Mouse (Mus musculus) gastrocnemius, postnatal 10 days (tissue): ENCODE measurements at regions not wholly inside any gene's neighbourhood (a gene's known extent, or its start where the extent isn't known, plus 50 kb on each side); places are given as distances from the start of the nearest gene placed in this dataset.

Experiments
- DNase-seq: peaks from one replicate; pipeline ENCODE4 v3.0.0; 2021; ENCODE audit warnings: mixed read lengths

DNA sequence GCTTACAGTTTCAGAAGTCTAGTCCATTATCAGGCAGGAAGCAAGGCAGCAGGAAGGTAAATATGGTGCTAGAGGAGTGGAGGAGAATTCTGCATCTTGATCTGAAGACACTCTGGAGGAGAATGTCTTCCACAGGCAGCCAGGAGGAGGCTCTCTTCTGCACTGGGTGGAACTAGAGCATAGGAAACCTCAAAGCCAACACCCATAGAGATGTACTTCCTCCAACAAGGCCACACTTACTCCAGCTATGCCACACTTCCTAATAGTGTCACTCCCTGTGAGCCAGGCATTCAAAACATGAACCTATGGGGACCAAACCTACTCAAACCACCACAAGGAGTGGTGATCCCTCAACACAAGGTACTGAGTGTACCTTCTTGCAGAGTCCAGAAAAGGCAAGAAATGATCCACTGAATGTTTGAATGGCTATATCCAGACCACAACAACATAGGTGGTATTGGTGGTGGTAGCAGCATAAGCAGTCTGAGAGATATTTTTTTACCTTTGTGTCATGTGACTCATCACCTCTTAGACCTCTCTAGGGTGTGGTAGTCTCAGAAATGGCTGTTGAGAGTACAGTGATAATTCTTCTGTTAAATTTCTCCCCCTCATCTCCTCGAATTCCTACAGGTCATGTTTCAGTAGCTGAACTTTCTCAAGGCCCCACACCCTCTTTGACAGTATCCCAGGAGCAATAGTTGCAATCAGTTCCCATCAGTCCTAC lies 152.3 kb upstream of the Mbnl1 start:
- DNase-seq = no peak

DNA sequence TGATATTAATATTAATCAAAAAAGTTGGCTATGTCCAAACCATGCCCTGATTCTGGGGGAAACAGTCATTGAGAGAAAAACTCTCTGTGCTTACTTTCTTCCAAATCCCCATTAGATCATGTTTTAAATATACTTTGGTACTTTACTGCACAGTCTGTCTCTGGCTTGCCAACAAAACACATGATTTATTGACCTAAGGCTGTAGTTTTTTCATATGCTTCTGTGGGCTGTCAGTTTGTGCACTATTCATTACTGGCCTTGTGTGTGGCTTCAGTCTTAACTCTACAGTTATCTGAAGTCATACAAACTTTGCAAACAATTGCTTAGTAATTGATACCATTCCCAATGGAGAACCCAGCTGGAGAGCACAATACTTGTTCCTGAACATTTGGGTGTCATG lies 149.1 kb upstream of the Mbnl1 start:
- no peak for DNase-seq

DNA sequence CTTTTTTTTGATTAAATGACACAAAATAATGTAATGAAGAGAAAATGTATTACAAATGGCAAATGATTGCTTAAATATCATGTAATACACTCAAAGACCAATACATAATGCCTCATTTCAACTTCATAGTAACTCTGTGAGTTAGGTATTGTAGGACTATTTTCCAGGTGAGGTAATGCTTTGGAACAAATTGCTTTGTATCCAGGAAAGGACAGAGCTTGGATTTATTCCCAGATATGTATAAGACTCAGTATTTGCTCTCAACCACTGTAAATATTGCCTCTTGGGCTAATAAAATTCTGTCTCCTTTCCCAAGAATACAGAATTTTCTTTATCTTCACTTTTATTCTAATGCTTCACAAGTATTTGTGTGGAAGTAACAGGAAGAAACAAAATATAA lies 148.2 kb upstream of the Mbnl1 start:
- DNase-seq = no peak

DNA sequence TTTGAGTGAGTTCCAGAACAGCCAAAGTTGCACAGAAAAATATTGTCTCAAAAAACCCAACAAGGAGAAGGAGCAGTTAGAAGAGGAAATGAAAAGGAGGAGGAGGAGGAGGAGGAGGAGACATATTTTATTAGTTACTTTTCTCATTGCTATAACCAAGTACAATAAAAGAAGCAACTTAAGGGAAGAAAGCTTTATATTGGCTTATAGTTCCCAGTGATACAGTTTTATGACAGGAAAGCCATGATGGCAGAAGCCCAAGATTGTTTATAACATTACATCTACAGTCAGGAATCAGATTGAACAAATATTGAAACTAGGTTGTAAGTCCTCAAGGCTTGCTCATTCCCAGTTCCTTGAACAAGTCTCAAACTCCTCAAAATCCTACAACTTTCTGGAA lies 147.7 kb upstream of the Mbnl1 start:
- DNase-seq = no peak

DNA sequence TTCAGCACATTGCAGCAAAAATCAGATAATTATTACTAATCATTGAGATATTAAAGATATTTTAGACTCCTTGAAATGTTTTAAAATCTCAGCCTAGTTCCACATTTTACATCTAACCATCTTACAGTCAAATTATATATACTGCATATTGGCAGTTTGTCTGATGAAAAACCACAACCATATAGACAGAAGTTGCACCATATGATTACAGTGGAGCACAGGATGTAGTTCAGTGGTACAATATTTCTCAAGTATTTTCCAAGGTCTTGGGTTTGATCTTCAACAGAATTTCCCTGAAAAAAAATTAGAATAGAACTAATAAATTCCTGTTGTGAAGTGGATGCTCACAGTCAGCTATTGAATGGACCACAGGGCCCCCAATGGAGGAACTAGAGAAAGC lies 140.2 kb upstream of the Mbnl1 start:
- DNase-seq = no peak

DNA sequence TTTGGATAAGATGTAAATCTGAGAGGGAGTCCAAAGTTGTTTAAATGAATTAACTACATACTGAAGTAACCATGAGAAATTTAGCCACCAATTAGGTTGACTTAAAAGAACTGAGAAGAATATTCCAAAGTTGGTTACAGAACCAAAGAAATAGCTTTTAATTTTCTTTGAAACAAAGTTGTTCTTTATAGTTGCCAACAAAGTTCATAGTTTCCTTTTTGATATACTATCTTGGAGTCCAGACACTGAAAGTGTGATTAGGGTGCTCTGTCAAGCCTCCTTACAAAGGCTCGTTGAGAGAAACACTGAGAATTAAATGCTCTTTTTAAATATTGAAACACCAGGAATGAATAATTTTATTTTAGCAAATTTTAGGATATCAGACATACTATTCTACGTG lies 139.0 kb upstream of the Mbnl1 start:
- no peak for DNase-seq

DNA sequence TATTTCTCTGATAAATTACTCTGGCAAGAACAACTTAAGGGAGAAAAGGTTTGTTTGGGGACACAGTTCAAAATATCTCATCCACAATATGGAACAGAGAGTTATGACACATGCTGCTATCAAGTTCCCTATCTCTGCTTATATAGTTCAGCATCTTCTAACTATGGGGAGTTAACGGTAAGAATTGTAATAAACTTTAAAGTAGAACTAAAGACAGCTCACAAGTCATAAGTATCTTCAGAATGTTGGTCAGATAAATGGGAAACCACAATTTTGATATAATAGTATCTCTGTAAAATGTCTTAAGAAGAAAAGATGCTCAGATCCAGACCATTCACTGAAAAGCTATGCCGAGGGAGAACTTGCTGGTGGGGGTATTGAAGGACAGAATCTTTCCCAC lies 138.5 kb upstream of the Mbnl1 start:
- no peak for DNase-seq

DNA sequence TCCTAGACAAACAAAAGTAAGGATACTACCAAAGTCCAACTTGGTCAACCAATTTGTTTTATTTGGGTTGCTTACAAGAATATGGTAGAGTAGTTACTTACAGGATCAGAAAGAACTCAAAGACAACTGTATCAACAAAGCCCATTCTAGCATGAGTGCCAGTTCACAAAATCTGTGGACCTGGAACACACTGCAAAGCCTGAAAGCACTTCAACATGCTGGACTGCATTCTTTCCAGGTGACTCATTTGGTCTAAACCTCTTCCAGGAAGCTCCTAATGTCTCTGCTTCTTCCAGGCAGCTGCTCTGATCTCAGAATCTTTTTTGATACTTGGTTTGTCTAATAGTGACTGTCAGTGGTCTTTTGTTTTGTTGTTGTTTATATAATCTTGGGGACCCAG lies 126.2 kb upstream of the Mbnl1 start:
- DNase-seq = no peak

DNA sequence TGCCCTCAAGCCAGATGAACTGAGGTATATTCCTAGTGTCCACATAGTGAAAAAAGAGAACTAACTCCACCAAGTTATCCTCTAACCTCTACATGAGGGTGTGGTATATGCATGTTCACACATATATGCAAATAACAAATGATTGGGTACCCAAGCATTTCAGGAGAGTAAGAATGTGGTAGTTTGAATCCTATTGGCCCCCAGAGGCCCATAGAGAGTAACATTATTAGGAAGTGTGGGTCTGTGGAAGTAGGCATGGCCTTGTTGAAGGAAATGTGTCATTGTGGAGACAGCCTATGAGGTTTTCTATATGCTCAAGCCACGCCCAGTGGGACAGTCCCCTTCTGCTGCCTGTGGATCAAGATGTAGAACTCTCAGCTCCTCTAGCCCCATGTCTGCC lies 125.6 kb upstream of the Mbnl1 start:
- no peak for DNase-seq

DNA sequence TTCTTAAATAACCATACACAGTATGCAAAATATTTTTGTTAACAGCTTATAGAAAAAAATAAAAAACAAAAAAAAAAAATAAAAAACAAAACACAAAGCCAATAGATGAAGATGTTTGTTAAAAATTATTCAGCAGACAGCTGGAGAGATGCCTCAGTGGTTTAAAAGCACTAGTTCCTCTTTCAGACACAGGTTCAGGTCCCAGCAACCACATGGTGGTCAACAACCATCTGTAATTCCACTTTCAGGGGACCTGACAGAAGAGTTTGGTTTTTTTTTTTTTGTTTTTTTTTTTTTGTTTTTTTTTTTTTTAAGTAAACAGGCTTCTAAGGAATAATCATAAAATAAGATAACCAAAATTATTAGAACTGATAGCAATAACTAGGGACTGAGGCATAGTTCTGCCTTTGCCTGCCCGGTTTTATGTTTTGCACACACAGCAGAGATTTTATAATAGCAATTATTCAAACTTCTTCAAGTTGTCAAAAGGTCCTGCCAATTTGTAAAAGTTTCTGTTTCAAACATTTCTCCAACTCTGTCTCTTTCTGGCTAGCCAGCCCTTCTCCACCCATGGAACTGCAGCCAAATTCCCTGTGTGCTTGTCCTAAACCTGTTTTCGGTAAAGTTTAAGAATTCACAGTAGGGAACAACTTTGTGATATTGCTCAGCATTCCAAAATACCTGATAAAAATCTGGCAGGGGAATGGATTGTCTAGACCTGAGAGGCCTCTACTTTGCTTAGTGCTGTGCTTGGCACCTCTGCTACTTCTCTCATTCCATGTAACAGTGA lies 101.3 kb upstream of the Mbnl1 start:
- peak; percentile 11 for DNase-seq

DNA sequence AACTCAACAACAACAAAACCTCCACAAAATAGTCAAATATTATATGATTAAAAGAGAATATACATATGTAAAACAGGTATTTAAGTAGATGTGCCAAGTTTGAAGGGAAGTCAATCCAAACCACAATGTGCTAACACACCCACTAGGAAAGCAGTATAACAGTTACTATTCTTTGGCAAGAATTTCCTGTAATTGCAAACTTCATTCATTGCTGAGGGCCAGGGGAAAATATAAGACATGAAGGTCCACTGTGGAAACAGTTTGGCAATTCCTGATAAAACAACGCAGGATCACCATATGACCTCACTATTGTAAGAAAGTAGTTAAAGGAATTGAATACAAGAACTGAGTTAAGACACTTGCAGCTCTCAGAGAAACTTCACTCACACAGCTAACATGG lies 99.0 kb upstream of the Mbnl1 start:
- no peak for DNase-seq

DNA sequence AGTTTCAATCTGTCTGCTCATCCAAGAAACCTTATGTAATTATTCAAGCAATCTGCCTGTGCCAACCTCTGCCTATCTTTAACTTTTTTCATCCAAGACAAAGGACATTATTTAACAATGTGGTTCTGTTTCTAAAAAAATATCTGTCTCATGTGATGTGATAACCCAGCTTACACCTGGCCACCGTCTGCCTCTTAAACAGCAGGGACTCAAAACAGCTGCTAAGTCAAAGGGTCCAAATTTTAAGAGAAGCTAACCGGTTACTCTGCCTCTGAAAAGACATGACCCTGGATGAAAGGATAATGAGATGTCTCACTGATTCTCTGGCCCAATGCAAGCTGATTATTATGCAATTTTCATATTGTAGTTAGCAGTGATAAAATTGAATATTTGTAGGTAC lies 84.0 kb upstream of the Mbnl1 start:
- DNase-seq = no peak

DNA sequence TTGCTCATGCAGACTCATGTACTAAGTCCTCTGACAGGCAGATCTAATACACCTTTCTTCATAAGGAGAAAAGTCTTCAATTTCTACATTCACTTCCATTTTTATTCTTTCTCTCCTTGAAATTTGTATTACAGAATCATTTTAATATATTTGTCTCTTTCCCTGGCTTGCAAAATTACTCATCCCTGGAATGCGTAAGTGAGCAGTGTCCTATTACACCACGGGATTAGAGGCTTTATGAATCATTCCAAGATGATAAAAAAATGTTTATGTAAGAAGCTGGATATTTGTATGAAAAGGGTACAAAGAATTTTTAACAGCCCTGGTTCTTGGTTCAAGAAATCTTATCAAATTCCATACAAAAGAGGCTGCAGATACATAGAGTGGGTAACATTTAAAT lies 83.6 kb upstream of the Mbnl1 start:
- DNase-seq = no peak

DNA sequence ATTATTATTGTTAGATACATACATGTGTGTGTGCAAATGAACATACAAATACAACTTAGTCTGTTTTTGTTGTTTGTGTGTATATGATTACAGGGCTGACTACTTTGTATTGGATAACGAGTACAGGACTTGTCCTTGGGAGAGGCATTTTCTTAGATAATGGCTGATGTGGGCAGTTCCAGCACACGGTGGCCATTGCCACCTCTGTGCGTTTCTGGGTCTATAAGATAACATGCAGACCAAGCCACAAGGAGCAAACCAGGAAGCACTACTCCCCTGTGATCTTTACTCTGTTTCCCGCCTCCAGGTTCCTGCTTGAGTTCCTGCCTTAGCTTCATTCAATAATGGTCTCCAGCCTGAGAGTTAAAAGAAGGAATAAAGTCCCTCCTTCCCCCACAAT lies 77.3 kb upstream of the Mbnl1 start:
- DNase-seq = no peak

DNA sequence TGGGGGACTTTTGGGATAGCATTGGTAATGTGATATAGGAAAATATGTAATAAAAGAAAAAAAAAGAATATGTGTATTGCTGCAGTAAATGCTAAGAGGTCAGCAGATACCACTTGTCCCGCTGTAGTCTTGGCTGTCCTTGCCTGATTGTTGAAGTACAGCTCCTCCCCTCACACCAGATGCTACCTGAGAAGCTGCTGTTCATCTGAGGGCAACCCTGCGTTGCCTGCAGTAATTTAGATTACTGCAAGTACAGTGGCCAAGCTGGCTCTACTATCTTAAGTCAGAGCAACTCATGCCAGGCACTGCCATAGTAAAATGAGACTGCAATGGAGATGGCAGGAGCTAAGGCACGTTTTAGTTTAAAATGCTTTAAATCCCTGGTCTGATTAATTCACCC lies 75.7 kb upstream of the Mbnl1 start:
- no peak for DNase-seq

DNA sequence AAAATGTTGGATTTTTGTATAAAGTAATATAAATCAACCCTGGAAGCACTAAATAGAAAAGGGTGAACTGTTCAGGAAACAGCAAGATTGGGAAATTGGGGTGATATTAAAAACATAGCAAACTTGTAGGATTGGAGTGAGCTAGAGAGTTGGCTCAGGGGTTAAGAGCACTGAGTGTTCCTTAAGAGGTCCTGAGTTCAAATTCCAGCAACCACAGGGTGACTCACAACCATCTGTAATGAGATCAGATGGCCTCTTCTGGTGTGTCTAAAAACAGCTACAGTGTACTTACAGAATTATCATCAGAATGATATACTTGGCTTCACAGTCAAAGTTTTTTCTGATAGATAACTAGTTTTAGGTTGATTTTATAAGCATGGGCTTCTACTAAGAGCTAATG lies 73.8 kb upstream of the Mbnl1 start:
- DNase-seq = no peak

DNA sequence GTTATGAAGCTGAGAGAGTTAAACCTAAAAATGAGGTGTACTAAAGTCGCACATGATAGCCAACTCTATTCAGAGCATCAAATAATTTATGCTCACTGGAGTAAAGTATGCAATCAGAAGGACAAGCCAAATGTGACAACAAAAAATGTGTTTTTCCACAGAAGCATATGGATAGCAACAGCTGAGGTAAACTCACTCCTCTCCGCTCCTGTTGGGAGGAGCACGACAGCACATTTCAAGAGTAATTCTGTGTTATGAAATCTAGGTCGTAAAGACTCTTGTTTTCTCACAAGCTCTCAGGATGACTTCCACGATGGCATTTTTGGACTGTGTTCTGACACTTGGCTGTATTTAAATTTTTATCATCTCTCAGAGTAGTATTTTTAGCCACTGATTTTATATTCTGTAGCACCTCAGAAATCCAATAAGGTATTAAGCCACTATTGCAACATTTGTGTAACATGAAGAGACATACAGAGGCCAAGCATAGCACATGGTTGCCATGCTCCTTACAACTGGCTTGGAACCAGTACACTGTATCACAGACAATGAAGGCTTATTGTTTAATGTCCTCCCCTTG lies 70.3 kb upstream of the Mbnl1 start:
- DNase-seq = no peak

DNA sequence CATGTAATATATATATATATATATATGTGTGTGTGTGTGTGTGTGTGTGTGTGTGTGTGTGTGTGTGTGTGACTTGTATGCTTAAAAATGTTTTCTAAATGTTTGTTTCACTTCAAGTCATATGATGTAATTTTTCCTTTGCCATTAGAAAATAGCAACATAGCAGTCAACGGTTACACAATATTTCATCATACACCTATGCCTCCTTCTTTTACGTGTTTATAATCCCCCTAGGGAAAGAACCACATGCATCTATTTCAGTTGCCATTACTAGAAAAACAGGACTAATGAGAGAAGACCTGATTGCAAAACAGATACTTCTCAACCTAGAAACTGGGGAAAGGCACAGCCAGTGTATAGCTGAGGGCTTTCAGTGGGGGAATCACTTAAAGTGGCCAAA lies 65.2 kb upstream of the Mbnl1 start:
- DNase-seq = no peak

DNA sequence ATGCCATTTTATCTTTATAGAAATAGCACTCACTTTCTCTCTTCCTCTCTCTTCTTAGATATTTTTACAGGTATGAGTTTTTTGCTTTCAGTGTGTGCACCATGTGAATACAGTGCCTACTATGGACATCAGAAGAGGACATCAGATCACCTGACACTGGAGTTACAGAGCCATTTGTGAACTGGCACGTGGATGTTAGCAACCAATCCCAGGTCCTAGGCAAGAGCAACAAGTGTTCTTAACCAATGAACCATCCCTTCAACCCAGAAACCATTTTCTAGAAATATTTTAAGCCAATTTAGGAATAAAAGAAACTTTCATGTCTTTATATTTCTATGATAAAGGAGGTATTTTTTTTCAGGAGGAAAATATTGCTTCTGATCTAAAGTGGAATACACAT lies 64.7 kb upstream of the Mbnl1 start:
- no peak for DNase-seq

DNA sequence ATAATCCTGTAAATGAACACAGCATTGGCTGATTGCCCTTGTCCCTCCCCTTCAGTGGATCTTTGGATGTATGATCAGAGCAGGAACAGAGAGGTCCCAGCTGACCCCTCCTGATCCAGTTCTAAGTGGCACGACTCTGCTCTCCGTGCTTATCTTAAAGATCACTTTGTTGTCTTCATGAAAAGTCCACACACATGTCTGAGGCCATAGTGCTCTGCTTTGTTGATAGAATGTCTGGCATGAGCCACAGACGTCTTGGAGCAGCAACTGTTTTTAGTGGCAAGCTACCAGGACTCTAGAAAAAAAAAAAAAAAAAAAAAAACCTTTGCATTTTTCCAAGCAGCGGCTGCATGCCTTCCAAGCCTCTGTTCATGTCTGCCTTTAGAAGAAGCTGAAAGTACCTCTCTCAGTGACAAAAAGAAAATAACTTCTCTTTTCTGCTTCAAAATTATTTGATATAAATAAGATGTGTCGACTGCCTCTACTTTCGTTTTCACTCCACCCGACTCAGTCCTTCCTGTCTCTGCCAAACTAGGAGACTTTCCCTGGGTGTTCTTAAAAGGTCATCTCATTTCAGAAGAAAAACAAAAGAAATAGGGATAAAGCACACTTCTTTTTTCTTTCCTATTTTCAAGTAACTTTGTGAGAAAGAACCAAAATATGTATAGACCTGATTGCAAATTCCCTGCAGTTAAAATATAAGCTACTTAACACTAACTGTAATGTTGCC lies 63.9 kb upstream of the Mbnl1 start:
- peak; percentile 14 for DNase-seq

DNA sequence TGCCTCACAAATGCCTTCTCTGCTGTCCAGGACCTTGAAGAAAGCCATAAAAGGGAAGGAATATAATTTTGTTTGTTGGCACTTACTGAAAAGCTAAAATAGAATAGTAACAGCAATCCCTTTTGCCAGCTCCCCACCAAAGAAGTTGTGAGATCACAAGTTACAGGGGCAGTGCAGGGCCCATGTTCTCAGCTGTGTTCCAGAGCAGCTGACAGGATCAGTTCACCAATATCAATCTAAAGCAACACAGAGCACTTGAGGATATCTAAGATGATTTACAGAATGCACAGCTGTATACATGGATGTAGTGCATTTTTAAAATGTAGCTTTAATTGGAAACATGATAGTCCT lies 63.4 kb upstream of the Mbnl1 start:
- DNase-seq = no peak

DNA sequence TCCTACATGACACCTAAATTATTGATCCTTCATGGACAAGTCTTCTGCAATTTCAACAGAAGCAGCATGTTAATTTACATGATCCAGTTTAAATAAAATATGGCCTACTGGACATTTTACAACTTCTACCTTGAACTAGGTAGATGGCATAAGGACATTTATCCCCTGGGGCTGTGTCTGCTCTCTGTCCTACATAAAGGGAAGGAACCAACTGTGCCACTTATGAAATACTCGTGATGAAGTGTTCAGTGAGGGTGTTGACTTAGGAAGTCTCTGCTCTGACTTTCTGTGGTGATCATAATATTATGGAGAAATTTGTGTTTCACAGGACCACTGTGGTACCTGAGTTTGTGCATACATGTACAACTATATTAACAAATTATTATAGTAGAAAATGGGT lies 60.9 kb upstream of the Mbnl1 start:
- no peak for DNase-seq

DNA sequence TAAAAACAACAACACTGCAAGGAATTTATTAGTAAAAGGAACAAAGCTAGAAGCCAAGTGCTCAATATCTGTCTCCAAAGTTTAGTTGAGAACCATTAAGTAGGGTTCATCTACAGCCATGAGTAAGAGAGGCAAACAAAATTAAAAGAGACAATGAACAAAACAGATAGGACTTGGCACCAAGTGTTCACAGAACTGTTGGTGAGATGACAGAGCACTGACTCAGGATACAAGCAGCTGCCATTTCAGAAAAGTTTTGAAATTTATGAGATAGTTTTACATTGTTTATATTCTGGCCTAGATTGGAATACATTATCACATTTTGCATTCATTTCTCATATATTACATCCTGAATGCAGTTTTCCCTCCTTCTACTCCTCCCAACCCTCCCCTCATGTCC lies 60.4 kb upstream of the Mbnl1 start:
- no peak for DNase-seq
